Mouse (Mus musculus) forebrain, embryonic 13.5 days (tissue): Measurements from ENCODE around the gene Gsg1. TPM values are rescaled to one million over a fixed set of nuclear protein-coding genes. Genes with fewer than 3 reads are reported as not detected.

Source experiments
- ATAC-seq: fragments of 200-750 bp; cut with Nextera tagmentation; 2 replicates; pipeline ENCODE4 v1.8.0; 2017
- H3K27ac ChIP-seq: fragments of 300-500 bp; sonication (generic); 2 replicates; pipeline ENCODE4 v1.5.1; 2015; ENCODE audit warnings: inconsistent platforms, mild to moderate bottlenecking, moderate library complexity
- H3K27me3 ChIP-seq: fragments of 300-500 bp; sonication (generic); 2 replicates; pipeline ENCODE4 v1.6.1; 2015; ENCODE audit warnings: mild to moderate bottlenecking, inconsistent platforms
- H3K36me3 ChIP-seq: fragments of 300-500 bp; sonication (generic); 2 replicates; pipeline ENCODE4 v1.6.1; 2015; ENCODE audit warnings: mild to moderate bottlenecking, inconsistent platforms; ENCODE audit not compliant: poor library complexity, severe bottlenecking
- H3K4me1 ChIP-seq: fragments of 300-500 bp; sonication (generic); 2 replicates; pipeline ENCODE4 v1.6.1; 2015; ENCODE audit warnings: inconsistent platforms
- H3K4me2 ChIP-seq: fragments of 300-500 bp; sonication (generic); 2 replicates; pipeline ENCODE4 v1.6.1; 2015; ENCODE audit warnings: inconsistent platforms, mild to moderate bottlenecking, moderate library complexity
- H3K4me3 ChIP-seq: fragments of 300-500 bp; sonication (generic); 2 replicates; pipeline ENCODE4 v1.5.1; 2015; ENCODE audit warnings: mild to moderate bottlenecking, inconsistent platforms
- H3K9ac ChIP-seq: fragments of 300-500 bp; sonication (generic); 2 replicates; pipeline ENCODE4 v1.6.1; 2015; ENCODE audit warnings: mild to moderate bottlenecking, inconsistent platforms
- H3K9me3 ChIP-seq: fragments of 300-500 bp; sonication (generic); replicated peaks from 2 replicates; pipeline ENCODE4 v1.6.1; 2016; ENCODE audit warnings: inconsistent platforms
- WGBS: fragments of 180-500 bp; shearing (Covaris S2); methylation state at CpG from one replicate; pipeline ENCODE4 v1.1.7; 2015; 5-methylcytosine and 5-hydroxymethylcytosine counted together
- polyA plus RNA-seq: library from polyadenylated mRNA; unstranded; fragments of >200 nt; fragmentation: Nextera tagmentation; extraction: Ambion mirVana; gene quantifications from 2 replicates; pipeline ENCODE4 v1.2.1, GENCODE M21; 2015

The Gsg1 gene
- polyA plus RNA-seq, 1 experiment from 2014 or later, result 0.41 TPM

DNA sequence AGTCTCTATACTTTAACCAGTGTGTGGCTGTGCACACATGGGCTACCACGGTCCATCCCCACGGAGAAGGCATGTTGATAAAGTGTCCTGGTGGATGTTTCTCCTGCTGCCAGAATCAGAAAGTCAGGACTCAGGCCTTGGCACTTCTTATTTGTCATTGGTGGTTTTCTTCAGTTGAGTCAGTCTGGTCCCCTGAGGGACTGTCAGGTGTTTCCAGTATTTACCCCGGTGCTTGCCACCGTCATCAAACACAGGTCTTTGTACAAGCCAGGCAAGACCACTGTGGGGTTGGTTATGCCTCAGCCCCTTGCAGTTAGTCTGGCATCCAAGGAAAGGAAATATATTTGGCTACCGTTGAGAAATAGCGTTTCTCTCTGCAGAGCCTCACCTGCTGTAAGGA is 23.6 kb downstream of the Gsg1 start:
- ATAC-seq, result no peak
- no peak overlapping the region for H3K27ac ChIP-seq
- no peak overlapping the region for H3K4me2 ChIP-seq
- H3K27me3 ChIP-seq, result no peaks in the 10 kb centered on the region
- WGBS, result 96% methylated on average over 6 of the region's 6 CpGs
- H3K9me3 ChIP-seq, result no peaks in the 10 kb centered on the region
- no peak overlapping the region for H3K9ac ChIP-seq
- H3K4me1 ChIP-seq, result peaks cover 4% of the 10 kb centered on the region
- peaks cover 63% of the 10 kb centered on the region for H3K36me3 ChIP-seq
- no peak overlapping the region for H3K4me3 ChIP-seq

DNA sequence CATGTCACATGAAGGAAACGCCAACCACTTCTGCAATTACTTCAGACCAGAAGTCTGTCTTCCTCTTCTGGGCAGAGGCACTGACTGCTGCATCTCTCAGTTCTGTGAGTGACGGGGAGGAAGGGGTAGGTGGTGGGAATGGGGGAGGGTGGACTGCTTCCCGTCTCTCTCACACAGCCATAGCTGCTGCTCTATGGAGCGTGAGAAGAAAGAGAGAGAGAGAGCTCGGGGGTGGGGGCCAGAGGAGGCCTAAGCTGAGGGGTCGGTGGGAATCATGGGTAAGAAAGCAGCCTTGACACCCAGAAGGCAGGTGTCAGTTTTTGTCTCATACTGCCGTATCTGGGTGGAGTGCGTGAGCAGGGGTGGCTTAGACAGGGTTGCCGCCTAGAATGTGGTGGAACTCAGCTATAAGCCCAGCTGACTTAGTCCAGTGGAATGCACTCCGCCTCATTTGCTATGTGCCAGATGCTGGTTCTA is 25.6 kb downstream of the Gsg1 start:
- no peak overlapping the region for H3K4me2 ChIP-seq
- H3K36me3 ChIP-seq, result peaks cover 62% of the 10 kb centered on the region
- peaks cover 11% of the 10 kb centered on the region for H3K4me1 ChIP-seq
- peak; percentile 26; the same call in 1 of the 2 replicates for ATAC-seq
- no peak overlapping the region for H3K4me3 ChIP-seq
- no peak overlapping the region for H3K9ac ChIP-seq
- H3K27me3 ChIP-seq, result no peaks in the 10 kb centered on the region
- 45% methylated on average over 10 of the region's 10 CpGs for WGBS
- no peaks in the 10 kb centered on the region for H3K9me3 ChIP-seq
- no peak overlapping the region for H3K27ac ChIP-seq

DNA sequence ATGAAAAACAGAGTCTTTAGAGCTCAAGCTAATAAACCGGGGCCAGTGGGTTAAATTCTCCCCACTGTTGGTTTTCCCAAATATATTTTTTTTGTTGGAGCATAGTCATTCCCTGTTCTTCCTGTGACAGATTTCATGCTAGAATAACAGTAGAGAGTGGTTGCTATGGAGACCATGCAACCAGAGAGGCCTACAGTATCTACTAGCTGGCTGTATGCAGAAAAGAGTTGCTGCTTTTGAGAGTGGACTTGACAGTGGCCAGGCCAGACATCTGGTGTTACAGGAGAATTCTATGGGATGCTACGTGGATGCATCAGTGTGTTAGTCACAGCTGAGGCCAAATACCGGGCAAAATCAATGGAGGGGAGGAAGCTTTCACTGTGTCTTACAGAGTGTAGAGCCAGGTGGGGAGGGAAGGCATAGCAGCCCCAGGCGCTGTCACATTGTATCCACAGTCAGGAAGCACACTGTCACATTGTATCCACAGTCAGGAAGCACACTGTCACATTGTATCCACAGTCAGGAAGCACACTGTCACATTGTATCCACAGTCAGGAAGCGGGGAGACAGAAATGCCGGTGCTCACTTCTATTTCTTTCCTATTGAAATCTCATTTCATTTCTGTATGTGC is 30.2 kb downstream of the Gsg1 start:
- Histone ChIP-seq H3K4me3 (no peak overlapping the region), H3K27ac (peak overlapping the region; percentile 31; the same call in 1 of the 2 replicates), H3K36me3 (peaks cover 50% of the 10 kb centered on the region), H3K27me3 (no peaks in the 10 kb centered on the region), H3K4me2 (no peak overlapping the region), H3K9me3 (no peaks in the 10 kb centered on the region), H3K4me1 (peaks cover 12% of the 10 kb centered on the region), H3K9ac (no peak overlapping the region)
- peak; percentile 75 for ATAC-seq
- WGBS, result 71% methylated on average over 6 of the region's 6 CpGs

DNA sequence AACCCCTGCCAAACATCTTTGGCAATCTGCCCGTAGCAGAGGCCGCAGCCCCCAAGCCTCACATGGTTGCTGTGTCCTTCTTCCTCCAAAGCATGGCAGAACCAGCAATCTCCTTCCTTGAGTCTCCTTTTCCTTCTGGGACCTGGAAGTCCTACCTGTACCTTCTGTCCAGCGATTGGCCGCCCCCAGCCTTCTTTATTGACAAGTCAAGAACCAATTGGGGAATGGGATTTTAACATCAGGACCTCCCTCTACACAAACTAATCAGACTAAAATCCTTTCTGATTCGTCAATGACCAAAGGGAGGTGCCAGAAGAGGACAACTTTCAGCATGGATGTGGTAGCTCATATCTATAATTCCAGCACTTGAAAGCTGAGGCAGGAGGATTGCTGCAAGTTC is 34.2 kb downstream of the Gsg1 start:
- Histone ChIP-seq H3K27ac (no peak overlapping the region), H3K9me3 (no peaks in the 10 kb centered on the region), H3K36me3 (peaks cover 49% of the 10 kb centered on the region), H3K27me3 (no peaks in the 10 kb centered on the region), H3K9ac (no peak overlapping the region), H3K4me2 (no peak overlapping the region), H3K4me1 (peaks cover 8% of the 10 kb centered on the region; the same call in 1 of the 2 replicates), H3K4me3 (no peak overlapping the region)
- WGBS, result 84% methylated on average over 5 of the region's 5 CpGs
- ATAC-seq, result no peak

DNA sequence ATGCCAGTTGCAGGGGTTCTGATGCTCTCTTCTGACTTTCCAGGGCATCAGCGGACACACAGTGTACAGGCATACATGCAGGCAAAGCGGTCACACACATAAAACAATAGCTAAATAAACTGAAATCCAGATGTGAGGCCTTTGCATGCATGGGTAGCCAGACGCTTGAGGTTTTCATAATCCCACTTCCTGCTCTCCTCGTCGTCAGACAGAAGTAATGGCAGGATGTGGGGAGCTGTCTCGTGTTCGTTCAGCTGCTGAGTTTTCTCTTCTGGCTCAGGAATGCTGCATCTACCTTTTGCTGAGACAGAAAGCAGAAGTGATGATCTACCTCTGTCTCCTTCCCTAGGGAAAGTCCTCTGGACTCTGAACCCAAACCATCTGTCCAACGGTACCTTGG is 35.8 kb downstream of the Gsg1 start:
- WGBS, result 91% methylated on average over 8 of the region's 8 CpGs
- H3K27ac ChIP-seq, result no peak overlapping the region
- no peaks in the 10 kb centered on the region for H3K4me1 ChIP-seq
- no peaks in the 10 kb centered on the region for H3K27me3 ChIP-seq
- H3K9me3 ChIP-seq, result no peaks in the 10 kb centered on the region
- no peak overlapping the region for H3K4me3 ChIP-seq
- H3K36me3 ChIP-seq, result peaks cover 61% of the 10 kb centered on the region
- ATAC-seq, result no peak
- no peak overlapping the region for H3K4me2 ChIP-seq
- no peak overlapping the region for H3K9ac ChIP-seq

DNA sequence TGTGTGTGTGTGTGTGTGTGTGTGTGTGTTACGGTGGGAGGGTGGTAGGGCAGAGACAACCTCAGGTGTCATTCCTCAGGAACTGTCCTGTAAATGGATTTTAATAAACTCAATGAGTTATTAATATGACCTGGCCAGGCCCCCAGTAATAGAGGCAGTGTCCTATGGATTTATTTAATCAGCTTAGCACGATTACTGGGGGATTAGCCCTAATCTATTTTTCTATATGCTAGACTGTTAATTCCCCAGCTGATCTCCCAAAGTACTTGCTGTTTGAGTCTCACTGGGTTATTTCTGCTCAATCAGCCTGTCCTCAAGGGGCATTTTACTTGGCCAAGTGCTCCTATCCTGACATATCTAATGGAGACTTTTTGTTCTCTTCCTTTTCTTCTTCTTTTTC is 41.5 kb downstream of the Gsg1 start:
- no peak overlapping the region for H3K4me2 ChIP-seq
- 70% methylated on average over 2 of the region's 2 CpGs for WGBS
- no peak overlapping the region for H3K4me3 ChIP-seq
- peaks cover 49% of the 10 kb centered on the region for H3K36me3 ChIP-seq
- no peak overlapping the region for H3K27ac ChIP-seq
- H3K9me3 ChIP-seq, result no peaks in the 10 kb centered on the region
- no peaks in the 10 kb centered on the region for H3K4me1 ChIP-seq
- no peaks in the 10 kb centered on the region for H3K27me3 ChIP-seq
- no peak for ATAC-seq
- no peak overlapping the region for H3K9ac ChIP-seq

DNA sequence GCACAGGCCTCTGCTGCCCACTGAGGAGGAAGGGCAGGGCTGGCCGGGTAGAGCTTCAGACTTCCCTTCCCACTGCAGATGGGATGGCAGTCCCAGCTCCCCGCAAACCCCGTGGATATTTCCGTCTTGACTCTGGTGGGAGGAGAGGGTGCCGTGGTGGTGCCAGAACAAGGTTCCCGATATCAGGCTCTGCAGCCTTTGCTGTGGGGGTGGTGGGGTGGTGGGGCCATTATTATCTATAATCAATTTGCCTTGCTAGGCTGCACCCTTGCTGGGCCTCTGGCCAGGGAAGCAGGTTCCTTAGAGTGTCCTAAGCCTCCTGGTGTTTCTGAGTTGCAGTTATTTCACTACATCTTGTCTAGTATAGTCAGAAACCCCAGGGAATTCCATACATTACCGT is 43.0 kb downstream of the Gsg1 start:
- no peak overlapping the region for H3K4me3 ChIP-seq
- WGBS, result 75% methylated on average over 7 of the region's 7 CpGs

DNA sequence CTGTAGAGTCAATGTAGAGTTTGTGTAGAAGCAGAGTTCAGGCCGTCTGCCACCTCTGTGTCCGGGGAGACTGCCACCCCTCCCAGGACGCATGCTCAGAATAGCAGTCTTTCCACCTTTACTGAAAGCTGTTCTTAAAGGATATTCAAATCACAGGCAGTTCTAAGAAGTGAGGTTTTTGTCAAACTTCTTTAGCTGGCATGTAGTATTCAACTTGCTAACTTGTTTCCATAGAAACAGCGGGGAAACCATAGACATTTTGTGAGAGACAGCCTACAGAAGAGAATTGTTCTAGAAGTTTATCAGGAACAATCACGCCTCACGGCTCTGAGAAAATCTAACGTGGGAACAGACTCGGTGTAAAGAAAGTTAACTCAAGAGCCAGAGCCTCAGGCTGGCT is 47.2 kb downstream of the Gsg1 start:
- peaks cover 24% of the 10 kb centered on the region for H3K4me1 ChIP-seq
- H3K27ac ChIP-seq, result peak overlapping the region; percentile 35
- no peak overlapping the region for H3K4me3 ChIP-seq
- 21% methylated on average over 8 of the region's 8 CpGs for WGBS
- no peaks in the 10 kb centered on the region for H3K9me3 ChIP-seq
- H3K4me2 ChIP-seq, result no peak overlapping the region
- ATAC-seq, result peak; percentile 60; the same call in 1 of the 2 replicates
- no peaks in the 10 kb centered on the region for H3K27me3 ChIP-seq
- H3K9ac ChIP-seq, result no peak overlapping the region
- H3K36me3 ChIP-seq, result peaks cover 14% of the 10 kb centered on the region

More for the DNA sequence above, 43.0 kb downstream of the Gsg1 start:
- ATAC-seq, result no peak
- Histone ChIP-seq H3K27me3 (no peaks in the 10 kb centered on the region), H3K9me3 (no peaks in the 10 kb centered on the region), H3K9ac (no peak overlapping the region), H3K36me3 (peaks cover 36% of the 10 kb centered on the region), H3K4me1 (peaks cover 11% of the 10 kb centered on the region), H3K27ac (no peak overlapping the region), H3K4me2 (no peak overlapping the region)

DNA sequence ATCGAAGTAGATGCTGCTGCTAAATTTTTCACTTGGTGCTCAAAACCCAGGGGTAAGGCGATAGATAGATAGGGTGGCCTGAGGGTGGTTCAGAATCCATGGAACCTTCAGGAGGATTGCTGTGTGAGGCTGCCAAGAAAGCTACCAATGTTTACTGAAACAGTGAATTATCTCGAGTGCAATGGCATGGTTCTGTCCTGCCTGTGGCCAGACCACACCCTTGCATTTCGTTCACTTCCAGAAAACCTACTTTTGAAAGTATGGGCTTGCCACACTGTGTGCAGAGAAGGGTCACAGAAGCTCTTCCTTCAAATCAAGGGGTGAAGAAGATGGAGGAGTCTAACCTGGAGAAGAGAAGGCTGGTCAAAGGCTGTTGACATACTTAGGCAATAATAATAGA is 48.3 kb downstream of the Gsg1 start:
- Histone ChIP-seq H3K27me3 (no peaks in the 10 kb centered on the region), H3K4me3 (no peak overlapping the region), H3K9me3 (no peaks in the 10 kb centered on the region), H3K27ac (no peak overlapping the region), H3K9ac (no peak overlapping the region), H3K4me1 (peaks cover 24% of the 10 kb centered on the region), H3K4me2 (no peak overlapping the region), H3K36me3 (peaks cover 10% of the 10 kb centered on the region)
- 88% methylated on average over 4 of the region's 4 CpGs for WGBS
- ATAC-seq, result no peak

DNA sequence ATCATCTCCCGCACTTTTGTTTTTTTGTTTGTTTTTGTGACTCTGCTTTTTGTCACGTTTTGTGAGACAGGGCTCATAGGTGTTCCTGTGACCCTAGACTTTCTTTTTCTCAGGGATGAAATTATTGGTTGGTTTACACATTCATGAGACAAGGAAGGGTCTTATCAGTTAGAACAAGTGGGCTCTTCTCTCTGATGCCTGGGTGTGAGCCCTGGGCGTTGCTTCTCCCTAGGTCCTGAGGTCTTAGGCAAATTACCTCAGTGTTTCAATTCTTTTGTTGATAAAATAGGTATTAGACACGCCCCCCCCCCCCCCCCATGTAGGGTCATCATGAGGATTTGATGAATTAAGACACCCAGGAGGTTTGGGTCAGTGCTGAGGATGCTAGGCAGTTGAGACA is 49.3 kb downstream of the Gsg1 start:
- H3K4me3 ChIP-seq, result no peak overlapping the region
- no peak overlapping the region for H3K9ac ChIP-seq
- H3K27me3 ChIP-seq, result no peaks in the 10 kb centered on the region
- no peaks in the 10 kb centered on the region for H3K9me3 ChIP-seq
- H3K27ac ChIP-seq, result no peak overlapping the region
- no peak overlapping the region for H3K4me2 ChIP-seq
- 75% methylated on average over 4 of the region's 4 CpGs for WGBS
- peaks cover 28% of the 10 kb centered on the region for H3K4me1 ChIP-seq
- H3K36me3 ChIP-seq, result peaks cover 8% of the 10 kb centered on the region
- ATAC-seq, result no peak

DNA sequence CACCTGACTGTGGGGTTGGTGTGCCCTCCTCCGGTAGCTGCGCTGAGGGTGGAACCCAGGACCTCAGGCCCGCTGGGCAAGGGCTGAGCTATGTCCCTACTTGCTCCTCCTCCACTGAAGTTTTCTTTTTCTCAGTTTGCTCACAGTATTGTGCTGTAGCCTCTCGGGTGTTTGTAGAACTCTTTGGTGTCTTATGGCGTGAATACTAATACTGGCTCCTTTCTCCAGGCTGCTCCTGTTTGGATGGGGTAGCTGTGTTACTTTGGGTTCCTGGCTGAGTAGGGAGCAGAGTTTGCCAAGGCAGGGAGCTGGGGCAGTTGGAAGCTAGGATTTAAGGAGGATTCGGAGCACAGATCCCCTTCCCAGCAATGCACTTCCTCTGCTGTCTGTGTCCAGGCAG is 50.4 kb downstream of the Gsg1 start:
- Histone ChIP-seq H3K9me3 (no peaks in the 10 kb centered on the region), H3K27me3 (no peaks in the 10 kb centered on the region), H3K4me2 (no peak overlapping the region), H3K4me3 (no peak overlapping the region), H3K27ac (no peak overlapping the region), H3K4me1 (peaks cover 39% of the 10 kb centered on the region), H3K36me3 (no peaks in the 10 kb centered on the region), H3K9ac (no peak overlapping the region)
- ATAC-seq, result no peak; the same call in 1 of the 2 replicates
- WGBS, result 62% methylated on average over 6 of the region's 6 CpGs

DNA sequence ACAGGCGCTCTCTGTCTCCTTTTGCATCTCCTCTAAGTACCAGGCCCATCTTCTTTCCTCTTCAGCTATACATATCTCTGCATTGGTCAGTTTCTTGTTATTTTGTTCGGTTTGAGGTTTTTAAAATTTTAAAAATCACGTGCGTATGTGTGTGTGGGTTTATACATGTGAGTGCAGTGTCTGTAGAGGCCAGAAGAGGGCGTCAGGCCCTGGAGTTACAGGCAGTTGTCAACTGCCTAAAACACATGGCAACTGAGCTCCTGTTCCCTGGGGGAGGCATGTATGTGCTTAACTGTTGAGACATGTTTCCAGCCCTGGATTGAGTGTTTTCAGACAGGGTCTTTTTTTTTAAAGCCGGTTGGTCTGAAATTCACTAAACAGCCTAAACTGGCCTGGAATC is 51.5 kb downstream of the Gsg1 start:
- H3K4me1 ChIP-seq, result peaks cover 44% of the 10 kb centered on the region
- H3K27me3 ChIP-seq, result no peaks in the 10 kb centered on the region
- H3K9ac ChIP-seq, result no peak overlapping the region
- no peak overlapping the region for H3K4me2 ChIP-seq
- no peak overlapping the region for H3K27ac ChIP-seq
- H3K9me3 ChIP-seq, result no peaks in the 10 kb centered on the region
- no peak for ATAC-seq
- no peaks in the 10 kb centered on the region for H3K36me3 ChIP-seq
- H3K4me3 ChIP-seq, result no peak overlapping the region
- 92% methylated on average over 6 of the region's 6 CpGs for WGBS
